Mouse (Mus musculus) thymus, adult 18-20 months (tissue): ENCODE results near the gene Clmn.

ENCODE experiments used
- DNase-seq, 2 experiments: peaks; one replicate each; pipeline ENCODE4 v3.0.0; 2022; ENCODE audit warnings: mixed read lengths in 2 of 2

The Clmn gene

GRCm38 (mm10) chr12:104810923-104811443 is 53.9 kb downstream of the Clmn start:
- no peak for DNase-seq

DNA sequence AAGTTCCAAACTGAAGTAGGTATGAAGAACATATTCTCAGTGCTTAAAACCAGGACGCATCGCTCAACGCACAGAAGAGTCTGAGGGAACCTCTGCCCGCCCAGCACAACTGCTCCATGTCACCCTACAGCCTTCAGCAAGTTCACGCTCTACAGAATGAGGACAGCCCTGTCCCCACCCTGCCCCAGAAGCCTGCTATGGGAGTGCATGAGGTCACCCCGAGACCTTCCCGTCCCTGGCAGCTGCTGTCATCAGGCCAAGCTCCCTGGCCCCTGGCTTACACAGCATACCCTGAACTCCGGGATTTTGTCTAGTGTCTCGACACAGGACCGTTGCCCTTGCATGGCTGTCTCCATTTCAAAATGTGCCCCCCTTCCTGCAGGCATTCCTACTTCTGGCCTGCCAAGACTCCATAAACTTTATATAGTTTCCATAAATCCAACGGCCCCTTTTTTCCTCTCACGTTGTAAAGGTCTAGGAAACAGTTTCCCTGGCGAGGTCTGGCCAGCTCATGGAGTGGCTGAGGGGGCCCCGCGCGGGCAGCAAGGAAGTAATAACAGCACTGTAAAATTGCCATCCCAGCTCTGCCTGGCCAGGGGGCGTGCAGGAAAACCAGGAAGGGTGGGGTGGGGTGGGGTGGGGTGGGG is 56.3 kb downstream of the Clmn start:
- DNase-seq, result no peak

DNA sequence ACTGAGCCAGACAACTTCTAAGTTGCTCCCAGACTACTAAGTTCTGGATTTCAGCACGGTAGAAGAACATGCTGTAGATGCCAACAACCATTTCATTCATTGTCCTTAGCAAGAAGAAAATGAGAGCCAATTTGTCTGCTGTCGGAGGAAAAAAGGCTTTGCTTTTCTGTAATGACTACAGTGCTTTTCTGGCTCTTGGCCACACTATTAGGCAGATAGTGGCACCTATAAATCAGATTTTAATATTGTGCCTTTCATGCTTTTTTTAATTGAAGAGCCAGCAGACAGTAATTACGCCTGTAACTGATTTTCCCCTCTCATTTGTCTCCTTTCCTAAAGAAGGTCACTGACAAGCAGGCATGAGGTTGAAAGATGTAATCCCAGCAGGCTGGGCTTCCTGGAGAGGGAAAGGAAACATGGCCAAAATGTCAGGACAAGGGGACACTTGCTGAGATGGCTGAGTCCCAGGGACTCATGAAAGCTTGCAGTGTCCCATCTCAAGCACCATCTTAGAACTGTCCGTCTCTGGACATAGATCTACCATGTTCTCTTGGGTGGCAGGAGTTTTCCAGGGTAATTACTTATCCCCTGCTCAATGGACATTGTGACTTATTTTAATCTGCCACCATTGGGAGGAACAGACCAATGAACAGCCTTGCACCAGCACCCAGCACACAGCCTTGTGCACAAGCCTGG is 58.0 kb downstream of the Clmn start:
- no peak for DNase-seq

- DNase-seq, result no peak
Observed at GRCm38 (mm10) chr12:104801494-104802260, 63.2 kb downstream of the Clmn start.

DNA sequence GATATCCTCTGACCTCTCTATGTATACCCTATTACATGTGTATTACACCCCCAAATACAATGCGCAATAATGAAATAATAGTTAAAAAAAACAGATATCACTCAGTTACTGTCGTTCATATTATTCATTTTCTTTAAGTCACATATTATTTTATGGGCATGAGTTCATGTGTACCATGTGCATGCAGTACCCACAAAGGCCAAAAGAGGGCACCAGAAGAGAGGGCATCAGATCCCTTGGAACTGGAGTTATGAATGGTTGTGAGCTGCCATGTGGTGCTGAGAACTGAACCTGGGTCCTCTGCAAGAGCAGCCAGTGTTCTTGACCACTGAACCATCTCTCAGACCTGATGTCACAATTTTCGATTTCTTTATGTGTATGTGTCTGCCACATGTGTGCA is 65.5 kb downstream of the Clmn start:
- DNase-seq, result no peak

- no peak for DNase-seq
Observed at GRCm38 (mm10) chr12:104797905-104798304, 67.0 kb downstream of the Clmn start.

GRCm38 (mm10) chr12:104796635-104797378 is 68.1 kb downstream of the Clmn start:
- no peak for DNase-seq

- DNase-seq, result no peak
Observed at GRCm38 (mm10) chr12:104794957-104795356, 69.9 kb downstream of the Clmn start.

DNA sequence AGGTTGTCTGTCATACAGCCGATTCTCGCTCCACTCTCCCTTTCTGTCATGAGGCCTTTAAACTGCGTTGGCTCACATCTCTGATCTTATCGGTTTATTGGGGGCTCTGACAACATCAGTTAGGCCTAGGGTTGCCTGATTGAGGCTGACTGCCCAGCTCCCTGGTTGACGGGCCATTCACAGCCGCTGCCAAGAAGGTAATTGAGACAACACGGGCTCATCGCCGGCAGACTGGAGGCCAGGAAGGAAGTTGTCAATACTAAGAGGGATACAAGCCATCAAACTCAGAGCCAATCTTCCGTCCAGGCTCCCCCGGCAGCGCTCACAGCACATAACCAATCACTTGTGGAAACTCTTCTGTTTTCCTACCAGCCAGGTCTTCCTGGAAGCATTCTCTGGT is 71.4 kb downstream of the Clmn start:
- no peak for DNase-seq

DNA sequence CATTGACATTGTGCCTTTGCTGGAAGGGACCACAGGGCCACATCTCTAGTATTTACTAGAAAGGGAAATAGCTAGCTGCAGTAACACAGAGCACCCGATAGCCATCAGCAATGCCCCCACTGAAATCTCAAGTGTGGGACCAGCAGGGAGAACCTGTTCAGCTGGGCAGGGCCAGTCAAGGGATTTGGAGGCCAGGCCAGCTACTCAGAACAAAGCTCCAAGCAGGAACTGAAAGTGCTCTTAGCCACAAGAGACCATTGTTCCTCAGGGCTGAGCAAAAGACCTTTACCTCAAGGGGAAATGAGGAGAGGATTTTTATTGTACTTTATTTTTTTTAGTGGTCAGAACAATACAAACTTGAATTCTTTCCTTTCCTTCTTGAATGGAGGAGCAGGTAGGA is 87.3 kb downstream of the Clmn start:
- DNase-seq, result no peak

GRCm38 (mm10) chr12:104771941-104772340 is 92.9 kb downstream of the Clmn start:
- no peak for DNase-seq

DNA sequence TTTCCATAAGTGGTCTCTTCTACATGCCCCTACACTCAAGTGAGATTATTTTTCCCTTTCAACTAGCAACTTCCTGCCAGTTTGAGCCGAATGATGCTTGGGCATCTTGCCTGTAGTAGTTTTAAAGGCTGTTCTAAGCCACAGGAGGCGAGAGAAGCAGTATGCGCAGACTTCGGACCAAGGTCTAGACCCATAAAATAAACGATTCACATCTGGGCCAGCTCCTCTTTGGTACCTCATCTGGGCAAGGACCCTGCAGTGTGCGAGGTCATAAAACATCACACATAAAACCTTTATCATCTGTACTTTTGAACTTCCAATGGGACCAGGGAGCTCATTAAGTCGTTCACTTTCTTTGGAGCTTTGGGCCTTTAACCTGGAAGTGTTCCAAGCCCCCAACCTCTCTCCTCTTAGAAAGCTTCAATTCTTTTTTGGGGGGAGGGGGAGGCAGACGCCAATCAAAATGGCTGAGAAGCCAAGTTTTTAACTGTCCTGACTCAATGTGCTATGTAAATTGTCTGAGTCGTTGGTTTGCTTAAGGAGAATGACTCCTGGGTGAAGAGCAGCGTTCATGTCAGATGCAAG is 95.6 kb downstream of the Clmn start:
- no peak for DNase-seq

GRCm38 (mm10) chr12:104767183-104767582 is 97.7 kb downstream of the Clmn start:
- DNase-seq, result no peak

DNA sequence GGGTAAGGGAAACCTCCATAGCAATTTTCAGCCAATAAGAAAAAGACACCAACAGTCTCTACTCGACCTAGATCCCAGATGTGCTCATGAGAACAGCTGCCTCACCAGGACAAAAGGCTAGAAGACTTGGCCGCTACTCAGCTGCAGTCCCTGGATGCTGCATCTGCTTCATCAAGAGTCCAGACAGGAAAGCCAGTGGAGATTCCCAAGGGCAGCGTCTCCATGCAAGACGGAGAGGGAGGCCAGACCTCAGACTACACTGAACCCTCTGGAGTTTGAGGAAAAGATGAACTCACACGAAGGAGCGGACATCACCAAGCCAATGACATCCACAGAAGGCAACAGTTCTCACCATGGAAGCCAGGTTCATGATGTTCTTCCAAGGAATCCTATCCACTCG is 99.1 kb downstream of the Clmn start:
- no peak for DNase-seq

GRCm38 (mm10) chr12:104765116-104765515 is 99.8 kb downstream of the Clmn start:
- DNase-seq, result no peak

- no peak for DNase-seq
Observed at GRCm38 (mm10) chr12:104763918-104764317, 101.0 kb downstream of the Clmn start.

DNA sequence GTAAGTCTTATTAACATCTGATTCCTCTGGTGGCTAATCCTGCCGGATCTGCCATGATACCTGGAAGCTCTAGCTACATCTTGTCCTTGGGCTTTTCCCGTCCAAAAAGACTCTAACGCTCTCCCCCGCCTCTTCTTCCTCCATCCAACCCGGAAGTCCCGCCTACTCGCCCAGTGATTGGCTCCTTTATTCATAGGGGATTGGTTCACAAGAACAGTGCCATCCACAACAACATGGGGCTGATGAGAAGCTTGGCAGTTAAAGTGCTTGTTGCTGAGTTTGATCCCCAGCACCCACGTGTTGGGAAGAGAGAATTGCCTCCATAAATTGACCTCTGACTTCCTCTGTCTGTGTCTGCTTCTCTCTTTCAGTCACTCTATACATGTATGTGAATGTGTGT is 103.5 kb downstream of the Clmn start:
- DNase-seq, result no peak

DNA sequence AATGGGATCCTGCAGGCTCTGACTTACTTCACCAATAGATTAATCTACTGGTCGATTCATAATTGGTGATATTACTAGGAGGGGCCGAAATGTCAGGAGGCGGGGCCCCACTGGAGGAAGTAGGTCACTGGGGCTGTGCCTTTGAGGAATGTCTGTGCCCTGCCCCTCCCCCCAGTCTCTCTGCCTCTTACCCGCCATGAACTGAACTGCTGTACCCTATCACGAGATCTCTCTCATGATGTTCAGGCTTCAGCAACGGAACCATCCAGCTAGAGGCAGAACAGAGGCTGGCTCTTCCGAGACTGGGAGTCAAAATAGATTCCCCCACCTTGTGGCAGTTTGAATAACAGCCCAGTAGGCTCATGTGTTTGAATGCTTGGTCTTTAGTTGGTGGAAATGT is 106.8 kb downstream of the Clmn start:
- no peak for DNase-seq

DNA sequence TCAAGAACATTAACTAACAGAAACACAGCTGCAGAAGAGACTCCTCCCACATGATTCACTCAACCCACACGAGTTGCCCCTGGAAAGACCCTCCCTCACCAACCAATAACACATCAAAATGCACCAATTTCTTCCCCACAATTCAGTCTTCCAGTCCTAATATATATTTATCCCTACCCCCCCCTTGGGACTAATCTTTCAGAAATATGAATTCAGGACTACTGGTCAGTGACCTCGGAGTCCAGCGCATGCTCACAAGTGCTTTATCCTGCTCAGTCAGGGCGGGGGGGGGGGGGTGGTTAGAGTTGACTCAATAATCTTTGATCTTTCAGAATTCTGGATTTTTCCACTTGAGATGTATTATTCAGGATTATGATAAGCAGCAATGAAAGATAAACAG is 111.2 kb downstream of the Clmn start:
- DNase-seq, result no peak

GRCm38 (mm10) chr12:104751814-104752765 is 112.8 kb downstream of the Clmn start, which contains the start of gene Dicer1:
TSS of gene Dicer1 (minus strand) at chr12:104751952.
- DNase-seq, result peak; percentile 91 to 93

- peak; percentile 34 to 39 for DNase-seq
Observed at GRCm38 (mm10) chr12:104751331-104751813, 113.5 kb downstream of the Clmn start.
